Mouse (Mus musculus) embryonic facial prominence, embryonic 12.5 days (tissue): ENCODE measurements at regions not wholly inside any gene's neighbourhood (a gene's known extent, or its start where the extent isn't known, plus 50 kb on each side); places are given as distances from the start of the nearest gene placed in this dataset.

Experiments used
- ATAC-seq: fragments of 200-750 bp; cut with Nextera tagmentation; 2 replicates; pipeline ENCODE4 v1.8.0; 2017; ENCODE audit not compliant: insufficient number of reproducible peaks, insufficient read depth, low FRiP score, low TSS enrichment
- H3K27ac ChIP-seq: fragments of 300-500 bp; sonication (generic); 2 replicates; pipeline ENCODE4 v1.5.1; 2016; ENCODE audit warnings: mild to moderate bottlenecking
- H3K27me3 ChIP-seq: fragments of 300-500 bp; sonication (generic); 2 replicates; pipeline ENCODE4 v1.6.1; 2016; ENCODE audit warnings: mild to moderate bottlenecking, moderate library complexity
- H3K36me3 ChIP-seq: fragments of 300-500 bp; sonication (generic); 2 replicates; pipeline ENCODE4 v1.6.1; 2016; ENCODE audit warnings: mild to moderate bottlenecking
- H3K4me1 ChIP-seq: fragments of 300-500 bp; sonication (generic); 2 replicates; pipeline ENCODE4 v1.6.1; 2016
- H3K4me2 ChIP-seq: fragments of 300-500 bp; sonication (generic); replicated peaks from 2 replicates; pipeline ENCODE4 v1.6.1; 2016; ENCODE audit warnings: mild to moderate bottlenecking, moderate library complexity
- H3K4me3 ChIP-seq: fragments of 300-500 bp; sonication (generic); 2 replicates; pipeline ENCODE4 v1.5.1; 2016; ENCODE audit warnings: mild to moderate bottlenecking
- H3K9ac ChIP-seq: fragments of 300-500 bp; sonication (generic); 2 replicates; pipeline ENCODE4 v1.6.1; 2016; ENCODE audit warnings: mild to moderate bottlenecking, moderate library complexity
- H3K9me3 ChIP-seq: fragments of 300-500 bp; sonication (generic); 2 replicates; pipeline ENCODE4 v1.6.1; 2016; ENCODE audit warnings: mild to moderate bottlenecking, moderate library complexity
- WGBS: fragments of 180-500 bp; shearing (Covaris S2); methylation state at CpG from one replicate; pipeline ENCODE4 v1.1.7; 2016; 5-methylcytosine and 5-hydroxymethylcytosine counted together

GRCm38 (mm10) chr17:64466273-64466672 lies 134.3 kb upstream of the Man2a1 start:
- Histone ChIP-seq H3K4me2 (no peak overlapping the region), H3K4me1 (no peaks in the 10 kb centered on the region), H3K9ac (no peak overlapping the region), H3K4me3 (no peak overlapping the region), H3K27me3 (no peaks in the 10 kb centered on the region; the same call in 1 of the 2 replicates), H3K36me3 (no peaks in the 10 kb centered on the region), H3K9me3 (no peaks in the 10 kb centered on the region), H3K27ac (no peak overlapping the region)
- 84% methylated on average over 7 of the region's 7 CpGs for WGBS
- no peak for ATAC-seq

DNA sequence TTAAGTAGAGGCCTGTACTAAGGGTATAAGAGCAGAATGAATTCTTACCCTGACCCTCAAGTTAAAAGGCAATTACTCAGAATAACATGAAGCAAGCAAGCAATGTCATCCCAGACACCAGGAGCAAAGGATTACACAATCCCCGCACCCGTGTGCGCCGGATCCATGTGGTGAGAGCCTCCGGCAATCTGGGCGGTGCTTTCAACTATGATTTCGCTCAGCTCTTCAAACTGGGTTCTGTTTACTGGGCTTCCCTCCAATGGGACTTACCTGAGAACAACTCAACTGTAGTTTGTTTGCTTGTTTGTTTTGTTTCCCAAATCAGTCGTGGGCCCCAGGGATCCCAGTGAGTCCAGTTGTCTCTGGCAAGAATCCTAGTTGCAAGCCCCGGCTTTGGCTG lies 133.8 kb upstream of the Man2a1 start:
- no peak overlapping the region for H3K27ac ChIP-seq
- no peak overlapping the region for H3K4me3 ChIP-seq
- no peak overlapping the region for H3K9ac ChIP-seq
- H3K9me3 ChIP-seq, result no peaks in the 10 kb centered on the region
- no peak overlapping the region for H3K4me2 ChIP-seq
- no peaks in the 10 kb centered on the region for H3K36me3 ChIP-seq
- ATAC-seq, result no peak
- WGBS, result 75% methylated on average over 9 of the region's 9 CpGs
- no peaks in the 10 kb centered on the region for H3K4me1 ChIP-seq
- no peaks in the 10 kb centered on the region; the same call in 1 of the 2 replicates for H3K27me3 ChIP-seq

GRCm38 (mm10) chr17:64467297-64467696 lies 133.2 kb upstream of the Man2a1 start:
- Histone ChIP-seq H3K4me2 (no peak overlapping the region), H3K9me3 (no peaks in the 10 kb centered on the region), H3K27me3 (no peaks in the 10 kb centered on the region; the same call in 1 of the 2 replicates), H3K27ac (no peak overlapping the region), H3K36me3 (no peaks in the 10 kb centered on the region), H3K4me1 (no peaks in the 10 kb centered on the region), H3K4me3 (no peak overlapping the region), H3K9ac (no peak overlapping the region)
- no peak for ATAC-seq
- WGBS, result 59% methylated on average over 10 of the region's 12 CpGs

- Histone ChIP-seq H3K27ac (no peak overlapping the region), H3K36me3 (no peaks in the 10 kb centered on the region), H3K27me3 (no peaks in the 10 kb centered on the region; the same call in 1 of the 2 replicates), H3K4me2 (peak overlapping the region; percentile 16; the same call in 1 of the 2 replicates), H3K9ac (no peak overlapping the region), H3K4me1 (no peaks in the 10 kb centered on the region), H3K4me3 (no peak overlapping the region), H3K9me3 (no peaks in the 10 kb centered on the region)
- WGBS, result 31% methylated on average over 12 of the region's 12 CpGs
- no peak for ATAC-seq
Measured at GRCm38 (mm10) chr17:64469754-64470400, 130.7 kb upstream of the Man2a1 start.

GRCm38 (mm10) chr17:64480607-64481038 lies 119.9 kb upstream of the Man2a1 start:
- no peak overlapping the region for H3K9ac ChIP-seq
- no peak overlapping the region for H3K4me3 ChIP-seq
- H3K9me3 ChIP-seq, result no peaks in the 10 kb centered on the region
- H3K4me2 ChIP-seq, result no peak overlapping the region
- 38% methylated on average over 1 of the region's 1 CpGs for WGBS
- H3K4me1 ChIP-seq, result no peaks in the 10 kb centered on the region
- no peak for ATAC-seq
- H3K27ac ChIP-seq, result no peak overlapping the region
- H3K36me3 ChIP-seq, result no peaks in the 10 kb centered on the region
- no peaks in the 10 kb centered on the region for H3K27me3 ChIP-seq

- no peak for ATAC-seq
Measured at GRCm38 (mm10) chr17:64484835-64485234, 115.7 kb upstream of the Man2a1 start.

GRCm38 (mm10) chr17:64489769-64490335 lies 110.7 kb upstream of the Man2a1 start:
- no peaks in the 10 kb centered on the region for H3K4me1 ChIP-seq
- 89% methylated on average over 2 of the region's 2 CpGs for WGBS
- no peak overlapping the region for H3K4me3 ChIP-seq
- H3K27ac ChIP-seq, result no peak overlapping the region
- no peak overlapping the region for H3K9ac ChIP-seq
- no peak overlapping the region for H3K4me2 ChIP-seq
- H3K9me3 ChIP-seq, result no peaks in the 10 kb centered on the region
- no peaks in the 10 kb centered on the region for H3K36me3 ChIP-seq
- H3K27me3 ChIP-seq, result no peaks in the 10 kb centered on the region
- no peak for ATAC-seq

More at GRCm38 (mm10) chr17:64484835-64485234, 115.7 kb upstream of the Man2a1 start:
- H3K36me3 ChIP-seq, result no peaks in the 10 kb centered on the region
- no peak overlapping the region for H3K4me2 ChIP-seq
- no peak overlapping the region for H3K4me3 ChIP-seq
- no peaks in the 10 kb centered on the region for H3K4me1 ChIP-seq
- no peaks in the 10 kb centered on the region for H3K9me3 ChIP-seq
- H3K27ac ChIP-seq, result no peak overlapping the region
- no peaks in the 10 kb centered on the region for H3K27me3 ChIP-seq
- H3K9ac ChIP-seq, result no peak overlapping the region
- WGBS, result 88% methylated on average over 4 of the region's 4 CpGs

DNA sequence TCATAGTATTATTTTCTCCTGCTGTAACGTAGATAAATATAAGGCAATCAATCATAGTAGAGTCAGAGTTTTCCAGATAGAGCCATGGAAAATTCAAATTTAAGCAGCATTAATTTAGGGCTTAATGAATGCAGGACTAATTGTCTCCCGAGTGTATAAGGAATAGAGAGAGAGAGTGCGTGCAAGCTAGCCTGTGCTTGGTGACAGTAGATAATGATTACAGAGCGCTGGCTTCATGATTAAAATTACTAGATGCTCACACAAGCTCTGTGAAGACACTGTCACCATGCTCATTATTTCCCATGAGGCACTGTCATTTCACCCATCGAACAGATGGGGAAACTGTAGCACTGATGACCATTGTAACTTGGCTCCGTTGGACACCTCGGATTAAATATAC lies 109.9 kb upstream of the Man2a1 start:
- no peaks in the 10 kb centered on the region for H3K27me3 ChIP-seq
- H3K9me3 ChIP-seq, result no peaks in the 10 kb centered on the region
- H3K4me1 ChIP-seq, result no peaks in the 10 kb centered on the region
- no peak overlapping the region for H3K4me2 ChIP-seq
- no peak overlapping the region for H3K27ac ChIP-seq
- H3K9ac ChIP-seq, result no peak overlapping the region
- H3K4me3 ChIP-seq, result no peak overlapping the region
- no peaks in the 10 kb centered on the region for H3K36me3 ChIP-seq
- no peak for ATAC-seq
- WGBS, result 85% methylated on average over 7 of the region's 7 CpGs

DNA sequence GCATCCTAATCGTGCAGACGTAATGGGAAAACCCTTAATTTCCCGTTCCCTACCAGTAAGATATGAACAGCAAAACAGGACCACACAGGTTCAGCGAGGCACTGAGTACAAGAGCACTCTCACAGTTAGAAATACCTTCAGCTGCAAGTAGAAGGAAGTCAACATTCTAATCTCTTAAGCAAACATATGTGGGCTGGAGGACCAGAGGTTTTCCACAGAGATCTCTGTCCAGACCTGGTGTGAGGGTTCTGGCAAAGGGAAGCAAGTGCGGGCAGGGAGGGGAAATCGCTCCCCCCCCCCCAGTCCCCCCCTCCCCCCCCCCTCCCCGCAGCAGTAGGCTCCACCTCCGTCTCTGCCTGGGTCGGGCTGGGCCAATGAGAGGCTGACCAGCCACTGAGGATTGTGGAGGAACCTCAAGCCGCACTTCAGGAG lies 108.6 kb upstream of the Man2a1 start:
- no peak for ATAC-seq
- WGBS, result 63% methylated on average over 9 of the region's 10 CpGs
- Histone ChIP-seq H3K9ac (no peak overlapping the region), H3K27ac (no peak overlapping the region), H3K4me1 (no peaks in the 10 kb centered on the region), H3K4me2 (no peak overlapping the region), H3K9me3 (no peaks in the 10 kb centered on the region), H3K36me3 (no peaks in the 10 kb centered on the region), H3K4me3 (no peak overlapping the region), H3K27me3 (no peaks in the 10 kb centered on the region)

- Histone ChIP-seq H3K27ac (no peak overlapping the region), H3K4me1 (no peaks in the 10 kb centered on the region), H3K27me3 (no peaks in the 10 kb centered on the region), H3K9ac (no peak overlapping the region), H3K4me2 (no peak overlapping the region), H3K36me3 (no peaks in the 10 kb centered on the region), H3K9me3 (no peaks in the 10 kb centered on the region), H3K4me3 (no peak overlapping the region)
- ATAC-seq, result no peak
- WGBS, result 54% methylated on average over 7 of the region's 9 CpGs
Measured at GRCm38 (mm10) chr17:64492614-64493269, 107.8 kb upstream of the Man2a1 start.

DNA sequence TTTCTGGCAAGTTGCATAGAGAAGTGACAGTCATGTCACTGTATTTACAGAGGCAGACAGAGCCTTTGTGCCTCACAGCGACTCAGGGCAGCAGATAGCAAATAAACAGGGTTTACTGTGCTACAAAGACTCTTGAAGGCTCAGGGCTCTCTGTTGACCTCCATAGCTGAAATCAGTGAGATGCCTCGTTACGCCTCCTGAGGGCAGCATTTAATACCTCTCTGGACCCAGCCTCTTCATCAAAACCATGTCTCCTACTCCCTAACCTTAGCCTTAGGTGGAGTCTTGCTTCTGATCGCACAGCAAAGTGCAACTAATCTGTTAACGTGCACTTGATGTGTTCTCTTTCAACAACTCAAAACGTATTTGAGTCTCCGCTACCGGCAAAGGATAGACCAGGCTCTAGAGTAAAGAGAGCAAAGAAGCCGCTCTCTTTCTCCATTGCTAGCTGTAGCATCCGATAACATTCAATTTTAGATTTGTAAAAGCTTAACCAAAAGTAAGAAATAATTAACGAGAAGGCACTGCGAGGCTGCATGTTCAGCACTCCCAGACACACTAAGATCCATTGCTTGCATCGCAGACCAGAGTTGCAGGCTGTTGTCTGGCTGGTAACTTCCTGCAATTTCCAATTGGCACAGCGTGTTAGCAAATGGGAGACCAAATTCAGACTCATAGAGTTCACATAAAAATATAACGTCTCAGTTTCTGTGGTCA lies 101.1 kb upstream of the Man2a1 start:
- Histone ChIP-seq H3K9me3 (no peaks in the 10 kb centered on the region), H3K27ac (no peak overlapping the region), H3K4me3 (no peak overlapping the region), H3K4me1 (no peaks in the 10 kb centered on the region), H3K36me3 (no peaks in the 10 kb centered on the region), H3K27me3 (no peaks in the 10 kb centered on the region), H3K4me2 (no peak overlapping the region), H3K9ac (no peak overlapping the region)
- WGBS, result 60% methylated on average over 15 of the region's 15 CpGs
- ATAC-seq, result no peak
